Mouse (Mus musculus) forebrain, embryonic 15.5 days (tissue): Measurements from ENCODE around the gene Spink2. TPM values are rescaled to one million over a fixed set of nuclear protein-coding genes. Genes with fewer than 3 reads are reported as not detected.

Source experiments
- ATAC-seq: fragments of 200-750 bp; cut with Nextera tagmentation; replicated peaks from 2 replicates; pipeline ENCODE4 v1.8.0; 2017; ENCODE audit warnings: mild to moderate bottlenecking, moderate TSS enrichment, moderate library complexity
- H3K27ac ChIP-seq: fragments of 300-500 bp; sonication (generic); replicated peaks from 2 replicates; pipeline ENCODE4 v1.5.1; 2015; ENCODE audit warnings: mild to moderate bottlenecking, inconsistent platforms
- H3K27me3 ChIP-seq: fragments of 300-500 bp; sonication (generic); 2 replicates; pipeline ENCODE4 v1.6.1; 2015; ENCODE audit warnings: inconsistent platforms
- H3K36me3 ChIP-seq: fragments of 300-500 bp; sonication (generic); 2 replicates; pipeline ENCODE4 v1.6.1; 2015; ENCODE audit warnings: mild to moderate bottlenecking, inconsistent platforms
- H3K4me1 ChIP-seq: fragments of 300-500 bp; sonication (generic); 2 replicates; pipeline ENCODE4 v1.6.1; 2015; ENCODE audit warnings: inconsistent platforms
- H3K4me2 ChIP-seq: fragments of 300-500 bp; sonication (generic); replicated peaks from 2 replicates; pipeline ENCODE4 v1.6.1; 2015; ENCODE audit warnings: mild to moderate bottlenecking, inconsistent platforms
- H3K4me3 ChIP-seq: fragments of 300-500 bp; sonication (generic); 2 replicates; pipeline ENCODE4 v1.5.1; 2015; ENCODE audit warnings: mild to moderate bottlenecking, inconsistent platforms
- H3K9ac ChIP-seq: fragments of 300-500 bp; sonication (generic); replicated peaks from 2 replicates; pipeline ENCODE4 v1.6.1; 2015; ENCODE audit warnings: mild to moderate bottlenecking, inconsistent platforms
- H3K9me3 ChIP-seq: fragments of 300-500 bp; sonication (generic); 2 replicates; pipeline ENCODE4 v1.6.1; 2016; ENCODE audit warnings: inconsistent platforms
- WGBS: fragments of 180-500 bp; shearing (Covaris S2); methylation state at CpG from one replicate; pipeline ENCODE4 v1.1.7; 2015; ENCODE audit warnings: mixed read lengths; 5-methylcytosine and 5-hydroxymethylcytosine counted together
- polyA plus RNA-seq: library from polyadenylated mRNA; unstranded; fragments of >200 nt; fragmentation: Nextera tagmentation; extraction: Ambion mirVana; gene quantifications from 2 replicates; pipeline ENCODE4 v1.2.1, GENCODE M21; 2015

The Spink2 gene
- polyA plus RNA-seq, 1 experiment from 2014 or later, result 0.48 TPM

- H3K9me3 ChIP-seq, result no peaks in the 10 kb centered on the region
- WGBS, result 66% methylated on average over 7 of the region's 7 CpGs
- no peak overlapping the region for H3K4me2 ChIP-seq
- no peak overlapping the region for H3K9ac ChIP-seq
- H3K4me3 ChIP-seq, result no peak overlapping the region
- H3K27ac ChIP-seq, result no peak overlapping the region
- no peaks in the 10 kb centered on the region for H3K4me1 ChIP-seq
- H3K36me3 ChIP-seq, result no peaks in the 10 kb centered on the region
- ATAC-seq, result no peak
- H3K27me3 ChIP-seq, result no peaks in the 10 kb centered on the region
Observed at GRCm38 (mm10) chr5:77163597-77163996, 47.7 kb downstream of the Spink2 start.

GRCm38 (mm10) chr5:77162566-77162965, 48.7 kb downstream of the Spink2 start:
- Histone ChIP-seq H3K27me3 (no peaks in the 10 kb centered on the region), H3K4me3 (no peak overlapping the region), H3K9ac (no peak overlapping the region), H3K36me3 (no peaks in the 10 kb centered on the region), H3K27ac (no peak overlapping the region), H3K9me3 (no peaks in the 10 kb centered on the region), H3K4me1 (0 out of 2 replicates have a peak, but pooled peaks cover 2% of the 10 kb centered on the region), H3K4me2 (no peak overlapping the region)
- WGBS, result 93% methylated on average over 3 of the region's 3 CpGs
- ATAC-seq, result no peak

- no peak for ATAC-seq
- H3K27me3 ChIP-seq, result no peaks in the 10 kb centered on the region
- WGBS, result 41% methylated on average over 14 of the region's 14 CpGs
Observed at GRCm38 (mm10) chr5:77157777-77158540, 53.3 kb downstream of the Spink2 start.

GRCm38 (mm10) chr5:77156938-77157337, 54.3 kb downstream of the Spink2 start:
- H3K36me3 ChIP-seq, result no peaks in the 10 kb centered on the region
- ATAC-seq, result no peak
- H3K27ac ChIP-seq, result no peak overlapping the region
- H3K27me3 ChIP-seq, result no peaks in the 10 kb centered on the region
- H3K4me3 ChIP-seq, result no peak overlapping the region
- H3K4me2 ChIP-seq, result no peak overlapping the region
- peaks cover 6% of the 10 kb centered on the region; the same call in 1 of the 2 replicates for H3K4me1 ChIP-seq
- H3K9me3 ChIP-seq, result no peaks in the 10 kb centered on the region
- 48% methylated on average over 5 of the region's 5 CpGs for WGBS
- no peak overlapping the region for H3K9ac ChIP-seq

More at GRCm38 (mm10) chr5:77157777-77158540, 53.3 kb downstream of the Spink2 start:
- Histone ChIP-seq H3K9me3 (no peaks in the 10 kb centered on the region), H3K9ac (no peak overlapping the region), H3K36me3 (no peaks in the 10 kb centered on the region), H3K4me1 (peaks cover 6% of the 10 kb centered on the region; the same call in 1 of the 2 replicates), H3K4me2 (no peak overlapping the region), H3K4me3 (no peak overlapping the region), H3K27ac (no peak overlapping the region)

- ATAC-seq, result no peak
- Histone ChIP-seq H3K27ac (no peak overlapping the region), H3K9me3 (no peaks in the 10 kb centered on the region), H3K36me3 (no peaks in the 10 kb centered on the region), H3K27me3 (no peaks in the 10 kb centered on the region), H3K9ac (no peak overlapping the region), H3K4me3 (no peak overlapping the region), H3K4me1 (peaks cover 6% of the 10 kb centered on the region; the same call in 1 of the 2 replicates), H3K4me2 (no peak overlapping the region)
- 94% methylated on average over 12 of the region's 12 CpGs for WGBS
Observed at GRCm38 (mm10) chr5:77155526-77155925, 55.7 kb downstream of the Spink2 start.

Other genes starting within 250 kb of the Spink2 start
- gene Srp72, start 236.8 kb downstream of the Spink2 start, polyA plus RNA-seq, result 79.0 and 81.3 TPM in 2 replicates
- gene Arl9, start 207.4 kb downstream of the Spink2 start, polyA plus RNA-seq, result not detected in 2 replicates
- 0.31 and 0.57 TPM in 2 replicates for gene Thegl, start 195.4 kb downstream of the Spink2 start, polyA plus RNA-seq
- gene Hopx, start 96.3 kb downstream of the Spink2 start, polyA plus RNA-seq, result 1.8 and 2.2 TPM in 2 replicates
- 8.4 and 8.5 TPM in 2 replicates for gene Rest, start 54.0 kb upstream of the Spink2 start, polyA plus RNA-seq
- 42.6 and 42.7 TPM in 2 replicates for gene Noa1, start 98.6 kb upstream of the Spink2 start, polyA plus RNA-seq
- gene Polr2b, start 98.7 kb upstream of the Spink2 start, polyA plus RNA-seq, result 74.3 and 78.5 TPM in 2 replicates
- 55.4 and 59.7 TPM in 2 replicates for gene Igfbp7, start 196.6 kb upstream of the Spink2 start, polyA plus RNA-seq